Mouse (Mus musculus) testis, postnatal 14 days (tissue): ENCODE results near the gene Adcy5.

Source experiments
- DNase-seq: peaks from one replicate; pipeline ENCODE4 v3.0.0; 2021; ENCODE audit warnings: low spot score

Gene Adcy5

DNA sequence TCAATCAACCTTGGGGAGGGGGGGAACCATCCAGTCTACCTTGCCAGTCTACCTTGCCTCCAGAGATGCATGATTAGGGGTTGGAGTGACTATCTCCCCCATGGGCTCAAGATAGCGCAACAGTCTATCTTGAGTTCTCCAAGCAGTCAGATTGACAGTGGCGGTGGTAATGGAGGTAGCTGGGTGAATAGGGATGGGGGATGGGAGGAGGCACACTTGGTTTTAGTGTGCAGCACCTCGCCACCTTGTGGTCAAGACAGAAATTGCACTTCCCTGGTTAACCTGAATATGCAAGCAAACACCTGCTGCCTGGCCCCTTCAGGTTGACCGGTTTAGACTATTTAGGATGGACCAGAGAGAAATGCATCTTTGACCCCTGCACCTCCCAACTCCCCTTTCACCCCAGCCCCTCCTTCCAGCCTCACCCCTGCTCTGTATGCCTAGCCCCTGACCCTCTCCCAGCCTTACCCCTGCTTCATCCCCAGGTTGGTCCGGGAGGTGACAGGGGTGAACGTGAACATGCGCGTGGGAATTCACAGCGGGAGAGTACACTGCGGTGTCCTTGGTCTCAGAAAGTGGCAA, 115.8 kb downstream of the Adcy5 start:
- peak; percentile 74 for DNase-seq

DNA sequence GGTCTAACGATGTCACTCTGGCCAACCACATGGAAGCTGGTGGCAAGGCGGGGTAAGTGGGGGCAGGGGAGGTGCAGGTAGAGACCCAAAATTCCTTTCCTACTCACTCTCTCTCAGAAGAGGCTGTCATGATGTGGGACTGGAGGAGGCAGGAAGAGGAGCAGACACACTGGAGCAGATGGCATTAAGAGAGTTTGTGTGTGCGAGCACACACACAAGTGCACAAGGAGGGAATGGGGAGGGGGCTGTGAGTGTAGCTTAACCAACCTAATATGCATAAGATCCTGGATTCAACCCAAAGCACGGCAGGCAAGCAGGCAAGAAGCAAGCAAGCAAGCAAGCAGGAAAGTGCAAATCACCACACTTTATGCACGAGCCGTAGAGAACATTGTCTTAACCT, 116.3 kb downstream of the Adcy5 start:
- DNase-seq, result no peak

DNA sequence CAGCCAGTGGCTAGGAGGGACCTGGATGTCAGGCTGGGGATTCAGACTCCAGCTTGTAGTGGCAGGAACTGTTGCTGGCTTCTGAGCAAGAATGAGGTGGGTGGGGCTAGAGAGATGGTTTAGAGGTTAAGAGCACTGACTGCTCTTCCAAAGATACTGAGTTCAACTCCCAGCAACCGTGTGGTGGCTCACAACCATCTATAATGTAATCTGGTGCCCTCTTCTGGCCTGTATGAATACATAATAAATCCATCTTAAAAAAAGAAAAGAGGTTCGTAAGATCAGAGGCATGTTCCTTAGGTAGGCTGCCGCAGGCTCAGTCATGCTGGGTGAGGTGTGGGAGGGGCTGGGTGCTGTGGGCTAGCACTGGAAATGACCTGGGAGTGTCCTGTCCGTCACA, 116.9 kb downstream of the Adcy5 start:
- no peak for DNase-seq

DNA sequence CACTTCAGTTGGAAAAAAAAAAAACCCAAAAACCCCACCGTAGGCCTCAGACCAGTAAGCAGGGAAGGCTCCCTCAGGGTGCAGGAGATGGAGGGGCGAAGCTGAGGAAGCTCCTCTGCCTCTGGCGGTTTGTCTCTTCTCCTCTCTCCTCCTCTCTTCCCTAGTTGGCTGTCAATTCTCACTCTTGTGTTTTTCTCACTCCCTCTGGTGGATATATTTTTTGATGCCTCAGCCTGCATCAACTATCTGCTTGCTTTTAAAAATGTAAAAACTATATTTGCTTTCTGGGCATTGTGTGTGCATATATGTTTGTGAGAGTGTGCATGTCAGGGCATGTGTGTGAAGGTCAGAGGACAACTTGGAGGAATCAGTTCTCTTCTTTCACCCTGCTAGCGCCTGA, 117.7 kb downstream of the Adcy5 start:
- no peak for DNase-seq

DNA sequence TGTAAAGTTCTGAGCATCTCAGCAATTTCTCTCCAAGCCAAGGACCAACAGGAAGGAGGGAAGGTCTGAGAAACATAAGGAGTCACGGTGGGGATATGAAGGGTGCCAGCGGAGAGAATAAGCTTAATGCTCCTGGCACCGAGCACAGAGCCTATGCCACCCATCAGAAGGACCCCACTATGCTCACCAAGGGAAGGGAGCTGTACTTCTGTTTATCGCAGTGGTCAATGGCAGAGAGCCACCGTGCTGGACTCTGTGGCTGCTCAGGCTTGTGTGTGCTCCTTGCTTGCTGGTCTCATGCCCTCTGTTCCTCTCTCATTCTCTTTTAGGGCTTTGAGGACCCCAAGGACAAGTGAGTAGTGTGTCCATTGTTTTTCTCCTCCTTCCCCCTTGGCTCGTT, 123.5 kb downstream of the Adcy5 start:
- DNase-seq, result no peak

DNA sequence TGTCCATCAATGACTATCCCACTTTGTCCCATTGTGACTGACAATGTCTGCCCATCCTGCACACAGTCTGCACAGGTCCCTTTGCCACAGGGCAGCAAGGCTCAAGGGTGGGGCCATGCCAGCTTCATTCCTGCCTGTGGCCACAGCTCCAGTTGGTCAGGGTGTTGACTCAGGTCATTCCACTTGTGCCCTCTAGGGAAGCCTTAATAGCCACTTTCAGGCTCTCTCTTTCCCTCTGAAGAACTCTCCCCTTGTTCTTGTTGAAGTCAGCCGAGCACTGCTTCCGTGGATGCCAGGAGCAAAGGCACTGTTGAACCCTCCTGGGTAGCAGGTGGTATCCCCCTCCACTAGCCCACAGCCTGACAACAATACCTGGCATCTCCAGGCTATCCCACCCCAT, 127.8 kb downstream of the Adcy5 start:
- DNase-seq, result no peak

DNA sequence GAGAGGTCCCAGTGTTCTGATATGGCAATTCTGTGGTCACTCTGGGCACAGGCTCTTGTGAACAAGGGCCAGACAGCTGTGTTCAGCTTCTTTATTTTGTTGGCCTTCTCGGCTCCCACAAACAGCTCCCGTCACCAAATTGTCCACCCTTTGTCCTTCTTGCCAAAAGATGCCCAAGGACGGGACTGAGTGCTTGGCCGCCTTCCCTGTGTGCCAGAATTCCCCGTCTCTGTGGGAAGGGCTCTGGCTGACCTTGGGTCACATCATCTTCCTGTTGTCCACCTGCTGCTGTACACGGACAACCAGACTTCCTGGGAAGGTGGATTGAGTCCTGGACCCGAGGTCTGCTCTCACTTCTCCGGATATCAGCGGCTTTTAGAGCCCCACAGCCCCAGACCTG, 131.1 kb downstream of the Adcy5 start:
- DNase-seq, result no peak

DNA sequence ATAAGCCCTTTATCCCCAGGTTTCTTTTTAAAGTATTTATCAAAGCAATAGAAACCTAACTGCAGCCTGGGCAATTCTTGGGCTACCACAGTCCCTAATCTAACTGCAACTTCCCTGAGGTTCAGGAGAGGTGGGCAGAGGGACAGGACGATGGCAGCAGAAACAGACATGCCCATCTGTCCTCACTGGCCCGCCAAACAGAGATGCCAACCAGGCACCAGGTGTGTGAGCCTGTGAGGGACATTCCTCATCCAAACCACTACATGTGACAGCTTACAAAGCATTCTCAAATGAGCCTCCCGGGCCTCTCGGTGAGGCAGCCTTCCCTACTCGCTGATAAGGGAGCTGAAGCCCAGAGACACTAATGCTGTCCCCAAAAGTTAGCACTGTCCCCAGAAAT, 132.6 kb downstream of the Adcy5 start:
- DNase-seq, result no peak

DNA sequence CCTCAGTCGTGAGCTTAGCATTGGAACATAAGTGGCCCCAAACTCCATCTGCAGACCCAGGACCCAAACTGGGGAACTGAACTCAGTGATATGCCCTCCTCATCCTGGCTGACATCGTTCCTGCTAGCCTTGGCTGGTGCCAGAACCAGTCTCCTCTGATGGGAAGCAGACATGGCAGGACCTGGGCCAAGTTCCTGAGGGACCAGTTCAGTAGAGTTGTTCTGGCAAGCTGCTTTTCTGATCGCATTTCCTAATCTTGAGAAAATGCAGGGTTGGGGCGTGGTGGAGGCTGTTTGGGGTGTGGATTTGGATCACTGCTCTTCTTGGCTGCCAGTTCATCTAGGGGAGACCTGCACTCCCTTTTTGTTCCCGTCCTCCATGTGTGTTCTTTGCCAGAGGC, 143.1 kb downstream of the Adcy5 start:
- no peak for DNase-seq

DNA sequence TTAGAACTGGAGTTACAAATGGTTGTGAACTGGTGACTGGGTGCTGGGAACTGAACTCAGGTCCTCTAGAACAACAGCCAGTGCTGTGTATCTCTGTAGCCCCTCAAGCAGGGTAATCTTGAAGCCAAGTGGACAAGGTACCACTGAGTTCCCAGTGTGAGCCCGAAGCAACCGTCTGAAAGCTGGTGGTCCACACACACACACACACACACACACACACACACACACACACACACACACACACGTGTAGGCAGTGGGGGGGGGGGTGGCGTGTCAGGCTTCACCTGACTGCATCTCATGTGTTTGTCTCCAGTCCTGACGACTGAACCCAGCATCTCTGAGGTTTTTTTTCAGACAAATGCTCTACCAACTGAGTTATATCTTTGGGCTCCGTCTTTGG, 145.5 kb downstream of the Adcy5 start:
- DNase-seq, result no peak

DNA sequence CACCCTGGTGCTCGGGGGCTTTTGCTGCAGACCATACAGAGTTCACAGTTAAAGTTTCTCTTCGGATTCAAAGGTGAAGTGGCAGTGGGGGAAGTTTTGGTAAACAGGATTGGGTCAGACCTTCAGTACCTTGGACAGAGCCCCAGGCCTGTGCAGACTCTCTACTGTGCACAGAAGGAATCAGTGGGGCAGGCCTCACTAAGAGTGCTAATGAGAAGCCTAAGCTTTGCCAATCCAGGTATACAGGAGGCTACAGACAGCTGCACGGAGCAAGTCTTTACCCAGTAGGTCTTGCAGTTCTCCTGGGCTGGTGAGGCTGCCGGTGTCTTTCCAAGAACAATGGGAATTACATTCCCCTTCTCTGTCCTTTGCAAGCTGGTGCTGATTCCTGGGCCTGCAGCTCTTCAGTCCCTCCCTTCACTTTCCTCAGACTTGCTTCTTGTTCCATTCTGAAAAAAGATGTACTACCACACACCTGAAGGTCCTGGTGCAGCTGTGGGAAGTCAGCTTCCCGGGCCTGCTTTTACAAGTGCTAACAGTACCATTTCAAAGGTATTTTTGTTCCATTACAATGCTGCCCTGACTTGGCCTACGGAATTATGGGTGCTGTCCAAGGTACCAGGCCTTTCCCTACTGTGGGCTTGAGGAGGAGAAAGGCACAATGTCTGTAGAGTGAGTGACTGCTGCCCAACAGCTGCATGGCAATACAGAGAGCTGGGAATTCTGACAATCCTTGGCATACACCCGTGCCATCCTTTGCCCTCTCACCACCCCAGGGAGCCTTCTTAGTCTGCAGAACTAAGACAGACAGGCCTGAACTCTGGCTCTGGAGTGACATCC, 148.0 kb downstream of the Adcy5 start:
- no peak for DNase-seq

DNA sequence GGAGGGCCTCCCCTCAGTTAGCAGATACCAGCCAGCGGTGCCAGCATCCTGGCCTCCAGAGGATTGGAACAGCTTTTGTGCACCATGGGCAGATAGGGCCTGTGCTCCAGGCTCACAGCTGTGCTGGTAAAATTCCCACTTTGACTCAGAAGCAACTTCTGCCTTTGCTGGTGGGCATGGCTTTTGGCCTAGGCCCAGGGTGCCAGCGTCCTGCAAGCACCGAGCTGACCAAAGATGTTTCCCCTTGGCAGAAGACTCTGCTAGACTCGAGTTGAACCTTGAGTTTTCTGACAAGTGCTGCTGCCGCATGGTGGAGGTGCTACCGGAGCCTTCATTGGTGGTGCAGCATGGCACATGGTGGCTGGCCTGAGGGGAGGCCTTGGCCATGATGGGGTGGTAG, 149.0 kb downstream of the Adcy5 start:
- DNase-seq, result no peak

DNA sequence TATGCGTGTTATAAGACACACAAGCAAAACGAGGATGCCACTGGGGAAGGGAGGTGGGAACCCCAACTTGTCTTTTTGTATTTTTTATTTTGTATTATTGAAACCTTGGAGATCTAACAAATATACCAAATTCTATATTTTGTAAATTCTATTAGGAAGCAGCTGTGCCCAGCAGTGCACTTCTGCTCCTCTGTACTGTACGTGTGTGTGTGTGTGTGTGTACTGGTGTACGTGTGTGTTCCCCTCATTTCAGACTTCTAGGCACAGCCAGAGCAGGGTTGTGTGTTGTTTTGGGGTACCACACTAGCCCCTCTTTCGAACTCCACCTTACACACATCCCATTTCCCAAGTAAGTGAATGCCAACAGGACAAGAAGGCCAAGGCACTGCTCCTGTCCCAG, 149.7 kb downstream of the Adcy5 start:
- DNase-seq, result no peak

DNA sequence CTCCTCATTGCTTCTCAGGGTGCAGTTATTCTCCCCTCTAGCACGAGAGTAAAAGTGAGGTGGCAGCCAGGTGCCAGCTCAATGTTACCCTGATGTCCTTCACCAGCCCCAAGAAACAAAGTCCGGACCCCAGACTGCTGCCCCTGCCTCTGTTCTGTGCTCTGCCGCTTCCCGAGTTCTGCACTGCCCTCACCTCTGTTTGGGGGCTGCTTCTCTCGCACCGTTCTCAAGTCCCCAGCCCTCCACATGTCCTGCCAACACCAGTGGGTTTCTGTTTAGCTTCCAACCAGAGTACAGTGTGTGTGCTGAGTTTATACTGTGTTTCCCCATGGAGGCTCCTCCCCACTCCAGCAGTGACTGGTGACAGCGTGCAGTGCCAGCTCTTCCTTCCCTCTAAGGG, 150.5 kb downstream of the Adcy5 start:
- no peak for DNase-seq

DNA sequence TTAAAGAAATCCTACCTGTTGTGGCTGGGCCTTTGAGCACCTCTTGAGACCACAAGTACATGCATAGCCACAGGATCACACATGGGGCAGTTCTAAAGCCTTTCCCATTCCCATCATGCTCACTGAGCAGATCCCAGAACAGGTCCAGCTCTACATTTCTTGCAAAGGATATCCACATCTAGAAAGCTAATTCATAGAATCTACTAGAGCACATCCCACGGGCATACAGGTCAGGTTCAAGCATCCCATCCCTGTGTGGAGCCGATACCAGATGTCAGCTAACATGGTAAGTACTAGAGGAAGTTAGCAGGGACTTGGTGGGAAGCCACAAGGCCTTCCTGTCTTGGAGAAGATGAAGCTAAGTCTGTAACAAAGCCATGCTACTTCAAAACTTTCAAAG, 152.0 kb downstream of the Adcy5 start:
- DNase-seq, result no peak

DNA sequence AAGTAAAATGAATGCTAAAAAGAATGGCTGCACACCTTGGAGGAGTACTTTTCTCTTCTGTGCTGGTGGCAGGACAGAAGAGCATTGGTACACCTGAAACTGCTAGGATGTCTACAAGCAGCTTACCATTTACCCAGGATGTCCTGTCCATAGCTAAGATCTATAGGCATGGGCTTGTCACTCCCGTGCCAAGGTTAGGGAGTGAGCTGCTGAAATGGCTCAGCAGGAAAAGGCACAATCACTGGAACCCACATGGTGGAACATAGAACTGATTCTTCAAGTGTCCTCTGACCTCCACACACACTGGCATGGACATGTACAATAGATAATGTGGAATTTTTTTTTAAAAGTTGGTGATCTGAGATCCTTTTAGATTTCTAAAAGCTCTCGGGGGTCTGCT, 152.7 kb downstream of the Adcy5 start:
- no peak for DNase-seq

DNA sequence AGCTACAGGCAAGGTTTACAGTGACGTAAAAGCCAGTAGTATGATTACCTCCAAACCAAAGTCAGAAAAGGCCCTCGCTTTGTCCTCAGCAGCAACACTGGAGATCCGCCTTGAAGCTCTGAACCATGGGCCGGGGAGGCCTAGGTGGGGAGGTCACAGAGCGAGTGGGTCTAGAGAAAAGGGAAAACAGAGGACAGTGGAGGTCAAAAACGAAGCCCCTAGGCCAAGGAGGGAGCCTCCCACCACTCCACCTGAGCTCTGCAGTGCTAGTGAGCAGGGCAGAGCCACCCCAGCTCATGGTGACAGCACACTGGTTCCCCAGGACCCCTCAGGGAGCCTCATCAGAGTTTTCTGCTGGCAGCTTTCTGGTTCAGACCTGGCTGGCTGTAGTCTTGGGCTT, 153.3 kb downstream of the Adcy5 start:
- DNase-seq, result no peak

DNA sequence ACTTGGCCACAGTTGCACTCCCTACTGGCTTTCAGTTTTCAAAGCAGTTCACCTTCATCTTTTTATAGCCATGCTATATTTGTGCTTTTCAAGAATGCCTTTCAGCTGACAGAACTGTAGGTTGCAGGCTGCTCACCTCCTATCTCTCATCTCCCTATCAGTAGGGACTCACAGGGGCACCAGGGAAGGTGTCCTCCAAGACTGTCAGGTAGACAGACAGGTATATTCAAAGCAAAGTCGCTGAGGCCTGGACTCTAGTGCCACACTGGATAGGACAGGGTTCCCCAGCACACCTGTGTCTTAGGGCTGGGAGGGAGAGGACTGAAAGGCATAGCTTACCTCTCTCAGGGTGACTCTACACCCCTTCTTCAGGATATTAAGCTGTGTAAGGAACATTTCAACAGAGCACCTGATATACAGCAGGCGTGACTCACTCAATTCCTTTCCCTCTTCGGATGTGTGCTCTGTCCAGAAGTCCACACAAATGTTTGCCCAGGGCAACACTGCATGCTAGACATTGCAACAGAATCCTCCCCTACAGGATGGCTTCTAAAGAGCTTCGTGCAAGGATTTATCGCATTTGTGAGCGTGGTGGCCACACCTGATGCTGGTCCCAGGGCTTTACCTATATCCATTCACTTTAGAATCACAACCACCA, 153.9 kb downstream of the Adcy5 start:
- DNase-seq, result no peak

DNA sequence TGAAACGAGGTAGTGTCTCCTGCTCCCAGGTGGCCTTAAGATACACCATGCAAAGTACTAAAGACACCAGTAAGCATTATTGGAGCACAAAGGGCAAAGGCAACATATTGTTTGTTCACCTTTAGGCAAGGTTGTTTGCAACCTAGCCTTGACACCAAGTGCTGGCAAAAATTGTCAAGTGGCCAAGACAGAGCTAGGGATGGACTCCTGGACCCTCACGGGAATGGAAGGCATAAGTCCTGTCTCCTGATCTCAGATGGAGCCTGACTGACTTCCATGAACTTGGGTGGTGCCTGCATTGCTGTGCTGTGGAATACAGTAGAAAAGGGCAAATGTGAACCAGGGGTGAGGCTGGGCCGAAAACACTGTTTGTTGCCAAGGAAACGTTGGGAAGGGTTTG, 155.0 kb downstream of the Adcy5 start:
- no peak for DNase-seq

DNA sequence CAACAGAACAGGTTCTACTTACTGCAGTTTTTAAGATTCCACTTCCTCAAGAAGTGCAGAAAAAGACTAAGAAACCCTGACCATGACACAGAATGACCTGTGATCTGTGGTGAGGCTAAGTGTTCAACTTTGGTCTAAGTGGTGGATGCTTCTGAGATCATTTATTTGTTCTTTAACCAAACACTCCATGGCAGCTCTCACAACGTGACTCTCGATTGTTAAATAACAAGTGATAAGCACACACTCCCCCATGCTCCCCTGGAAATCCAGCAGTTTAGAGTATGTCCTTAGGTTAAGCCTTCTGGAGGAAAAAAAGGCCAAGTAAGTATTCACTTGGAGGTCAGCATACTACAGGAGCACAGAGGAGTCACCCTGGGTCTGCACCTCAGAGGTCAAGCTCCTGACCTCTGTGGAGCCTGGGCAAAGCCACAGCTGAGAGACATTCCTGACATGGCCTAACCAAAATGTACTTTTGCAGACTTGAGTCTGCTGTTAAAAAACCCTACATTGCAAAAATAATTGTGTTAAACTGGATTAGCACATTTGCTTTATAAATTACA, 156.0 kb downstream of the Adcy5 start:
- DNase-seq, result no peak

DNA sequence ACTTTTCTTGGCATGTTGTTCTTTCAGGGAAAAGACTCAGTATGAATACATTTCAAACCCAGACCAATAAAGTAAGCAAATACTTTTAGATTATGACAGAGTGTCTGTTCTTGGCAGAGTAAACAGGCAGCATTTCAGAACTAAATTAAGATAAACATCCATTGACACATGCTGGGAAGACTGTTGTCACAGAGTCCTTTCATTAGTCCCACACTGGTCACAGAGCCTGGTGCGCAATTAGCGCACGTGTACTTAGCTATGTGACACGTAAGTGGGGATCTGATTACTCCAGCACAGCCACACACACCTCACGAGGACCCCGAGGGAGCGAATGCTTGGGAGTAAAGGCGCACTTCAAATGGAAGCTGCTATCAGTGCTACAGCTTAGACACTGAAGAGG, 156.9 kb downstream of the Adcy5 start:
- DNase-seq, result no peak

DNA sequence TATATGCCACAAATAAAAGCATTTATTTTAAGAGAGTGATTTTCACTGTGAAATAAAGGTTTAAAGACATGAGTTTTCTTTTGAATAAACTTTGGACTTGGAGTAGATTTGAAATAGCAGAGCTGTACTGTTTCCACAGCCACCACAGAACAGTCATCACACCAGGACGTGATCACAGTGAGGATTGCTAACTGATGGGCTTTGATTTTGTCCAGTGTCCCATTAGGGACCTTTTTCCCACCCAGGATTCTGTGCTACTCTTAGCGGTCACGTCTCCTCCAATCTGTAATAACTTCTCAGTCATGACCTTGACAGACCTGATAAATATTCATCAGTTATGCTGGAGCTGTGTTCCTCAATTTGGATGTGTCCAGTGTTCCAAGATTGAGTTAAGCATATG, 160.8 kb downstream of the Adcy5 start:
- no peak for DNase-seq

DNA sequence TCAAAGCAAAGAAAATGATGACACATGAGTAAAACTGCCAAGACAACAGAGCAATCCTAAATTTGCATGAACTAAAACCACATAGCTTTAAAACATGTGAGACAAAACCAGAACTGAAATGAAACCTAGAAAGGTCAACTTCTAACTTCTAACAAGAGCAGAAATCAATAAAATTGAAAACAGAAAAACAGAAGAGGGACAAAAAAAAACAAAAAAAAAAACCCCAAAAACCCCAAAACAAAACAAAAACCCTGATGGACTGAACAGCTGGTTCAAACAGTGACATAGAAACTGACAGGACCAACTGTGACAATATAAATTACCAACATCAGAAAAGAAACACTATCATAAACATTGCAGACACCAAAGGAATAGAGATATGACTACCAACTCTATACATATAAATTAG, 162.2 kb downstream of the Adcy5 start:
- no peak for DNase-seq
